ENCODE assay signal across 7 mouse cellular contexts in the genomic region with DNA sequence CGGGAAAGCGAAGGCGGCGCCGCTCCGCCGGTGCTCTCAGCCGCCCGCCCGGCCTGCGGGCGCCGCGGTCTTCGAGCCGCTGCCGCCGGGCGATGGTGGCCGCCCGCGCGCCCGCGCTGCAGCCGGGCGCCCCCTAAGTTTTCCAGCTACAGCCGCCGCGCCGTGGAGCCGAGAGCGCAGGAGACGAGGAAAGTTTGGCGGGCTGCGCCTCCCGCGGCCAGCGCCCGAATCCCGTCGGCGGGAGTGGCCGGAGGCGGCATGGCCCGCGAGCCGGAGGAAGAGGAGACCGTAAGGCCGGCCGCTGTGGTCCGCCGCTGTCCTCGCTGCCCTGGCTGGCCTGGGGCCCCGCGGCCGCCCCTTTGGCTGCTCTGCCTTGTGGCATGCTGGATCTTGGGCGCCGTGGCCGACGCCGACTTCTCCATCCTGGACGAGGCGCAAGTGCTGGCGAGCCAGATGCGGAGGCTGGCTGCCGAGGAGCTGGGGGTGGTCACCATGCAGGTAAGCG. TPM values are rescaled to one million over a fixed set of nuclear protein-coding genes. Genes with fewer than 3 reads are reported as not detected.
A peak's percentile ranks its signal among the peaks of the same experiment; 100 is the strongest.
DNase-seq lines count a peak whose midpoint lies in the region; ATAC-seq lines count a peak whose summit lies in the region.

No protein-coding gene starts in this region.

- peak overlapping the region; percentile 92 for H3K27ac ChIP-seq in hindbrain, embryonic 16.5 days (ENCODE audit: low read depth, low read length)
- H3K27ac ChIP-seq in limb, embryonic 11.5 days (replicated peaks; ENCODE audit: low read depth, low read length), result peak overlapping the region; percentile 98
- peak overlapping the region; percentile 95 for H3K27ac ChIP-seq in midbrain, embryonic 12.5 days (replicated peaks)

- peak; percentile 79 for DNase-seq in Muller cell, postnatal 12 days (ENCODE audit: inconsistent ontology term)
- peak; percentile 64 for DNase-seq in adrenal gland, postnatal 25 days
- peak; percentile 39 for DNase-seq in gastrocnemius, adult 18-20 months (ENCODE audit: low spot score)
- no peak for DNase-seq in limb, embryonic 11.5 days (ENCODE audit: low spot score)
- DNase-seq in urinary bladder, postnatal 25 days (ENCODE audit: low spot score), result peak; percentile 36

- H3K9me3 ChIP-seq in hindbrain, embryonic 16.5 days (ENCODE audit: control insufficient read depth, low read length), result no peaks in the 10 kb centered on the region
- H3K9me3 ChIP-seq in limb, embryonic 11.5 days (ENCODE audit: control insufficient read depth, low read length), result no peaks in the 10 kb centered on the region
- H3K9me3 ChIP-seq in midbrain, embryonic 12.5 days, result no peaks in the 10 kb centered on the region

- peak; percentile 52 for ATAC-seq in hindbrain, embryonic 16.5 days
- peak; percentile 52; the same call in 1 of the 2 replicates for ATAC-seq in limb, embryonic 11.5 days (ENCODE audit: insufficient number of reproducible peaks, low FRiP score, low TSS enrichment, low read depth)
- peak; percentile 41 for ATAC-seq in midbrain, embryonic 12.5 days (ENCODE audit: low FRiP score, low read depth)

- H3K4me2 ChIP-seq in hindbrain, embryonic 16.5 days (ENCODE audit: low read length), result peak overlapping the region; percentile 87
- peak overlapping the region; percentile 79 for H3K4me2 ChIP-seq in limb, embryonic 11.5 days (ENCODE audit: low read depth, severe bottlenecking)
- peak overlapping the region; percentile 77 for H3K4me2 ChIP-seq in midbrain, embryonic 12.5 days (replicated peaks)

- peak overlapping the region; percentile 81 for H3K4me3 ChIP-seq in hindbrain, embryonic 16.5 days (ENCODE audit: low read length)
- H3K4me3 ChIP-seq in limb, embryonic 11.5 days (ENCODE audit: low read depth, low read length), result peak overlapping the region; percentile 98
- H3K4me3 ChIP-seq in midbrain, embryonic 12.5 days, result peak overlapping the region; percentile 93

- H3K4me1 ChIP-seq in hindbrain, embryonic 16.5 days (ENCODE audit: control insufficient read depth, insufficient read depth, low read depth, low read length), result peaks cover 23% of the 10 kb centered on the region
- H3K4me1 ChIP-seq in limb, embryonic 11.5 days (ENCODE audit: control insufficient read depth, insufficient read depth, low read length), result peaks cover 21% of the 10 kb centered on the region
- peaks cover 39% of the 10 kb centered on the region for H3K4me1 ChIP-seq in midbrain, embryonic 12.5 days

- H3K9ac ChIP-seq in hindbrain, embryonic 16.5 days (ENCODE audit: low read depth, low read length), result peak overlapping the region; percentile 91
- peak overlapping the region; percentile 99 for H3K9ac ChIP-seq in limb, embryonic 11.5 days (ENCODE audit: low read length)
- H3K9ac ChIP-seq in midbrain, embryonic 12.5 days (replicated peaks), result peak overlapping the region; percentile 99

- no peaks in the 10 kb centered on the region for H3K27me3 ChIP-seq in hindbrain, embryonic 16.5 days (replicated peaks; ENCODE audit: control insufficient read depth, insufficient read depth, low read length)
- no peaks in the 10 kb centered on the region for H3K27me3 ChIP-seq in limb, embryonic 11.5 days (ENCODE audit: control insufficient read depth, insufficient read depth, low read length)
- H3K27me3 ChIP-seq in midbrain, embryonic 12.5 days, result no peaks in the 10 kb centered on the region

- WGBS in hindbrain, embryonic 16.5 days, result under 1% methylated on average over 53 of the region's 68 CpGs
- WGBS in limb, embryonic 11.5 days, result 1% methylated on average over 56 of the region's 68 CpGs
- under 1% methylated on average over 65 of the region's 68 CpGs for WGBS in midbrain, embryonic 12.5 days

- no peaks in the 10 kb centered on the region for H3K36me3 ChIP-seq in hindbrain, embryonic 16.5 days (ENCODE audit: control insufficient read depth, insufficient read depth, low read length)
- no peaks in the 10 kb centered on the region for H3K36me3 ChIP-seq in limb, embryonic 11.5 days (ENCODE audit: control insufficient read depth, insufficient read depth, low read length)
- H3K36me3 ChIP-seq in midbrain, embryonic 12.5 days, result no peaks in the 10 kb centered on the region

RNA-seq across cellular contexts. Expression of a gene that starts 0.4 kb away (rescaled TPM):
- 8.7 and 16.2 TPM in 2 replicates for total RNA-seq in adrenal gland, postnatal 25 days (2021)
- 1 to 10 TPM; 3.2 to 4.1 TPM for total RNA-seq in gastrocnemius, adult 18-20 months (2021)
- polyA plus RNA-seq in hindbrain, embryonic 16.5 days (2015; fragmentation: Nextera tagmentation; extraction: Ambion mirVana), result 10.6 and 17.4 TPM in 2 replicates
- 42.3 and 50.0 TPM in 2 replicates for polyA plus RNA-seq in limb, embryonic 11.5 days (2014; fragmentation: Nextera tagmentation; extraction: Ambion mirVana)
- polyA plus RNA-seq in midbrain, embryonic 12.5 days (2016; fragmentation: Nextera tagmentation; extraction: Ambion mirVana), result 50.8 and 56.5 TPM in 2 replicates
